Mouse (Mus musculus): Measurements from ENCODE around the gene Plekho2.
A peak's percentile ranks its signal among the peaks of the same experiment; 100 is the strongest.

DNA sequence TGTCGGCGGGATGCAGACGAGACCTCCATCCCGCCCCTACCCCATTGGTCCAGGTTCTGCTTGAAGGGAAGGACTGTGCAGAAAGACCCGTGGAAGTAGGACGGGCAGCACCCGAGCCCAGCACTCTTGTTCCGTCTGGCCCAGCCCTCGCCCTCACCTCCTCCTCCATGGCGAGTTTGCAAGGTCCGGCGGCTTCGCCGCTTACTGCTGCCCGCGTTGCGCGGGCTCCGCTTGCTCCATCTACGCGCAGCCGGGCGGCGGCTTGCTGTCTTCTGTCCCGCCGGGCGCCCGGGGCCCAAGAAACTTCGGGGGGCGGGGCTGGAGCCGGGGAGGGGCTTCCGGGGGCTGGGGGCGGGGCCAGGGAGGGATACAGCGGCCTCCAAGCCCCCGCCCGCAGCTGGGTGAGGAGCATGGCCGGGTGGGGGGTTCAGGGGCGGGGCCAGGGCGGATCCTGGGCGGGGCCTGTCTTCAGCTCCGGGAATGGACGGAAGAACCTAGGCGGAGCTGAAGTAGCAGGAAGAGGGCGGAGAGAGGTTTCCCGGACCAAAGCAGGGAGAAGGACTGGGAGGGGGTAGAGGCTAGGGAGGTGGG is at the start of gene Plekho2:
- TF ChIP-seq CTCF (IDR thresholded peaks at IDR 0.05; ENCODE audit: control insufficient read depth, insufficient read depth, insufficient replicate concordance, low read depth, low read length) (no peak), POLR2A (IDR thresholded peaks at IDR 0.05; ENCODE audit: control insufficient read depth, low read depth, low read length) (peak; percentile 83)

All from testis, adult 2 months (tissue).